Mouse (Mus musculus) regulatory T cell (primary cell): ENCODE measurements around the gene Arap1.

Experiments
- in situ Hi-C: fragments of 300-600 bp; cut with MboI, MseI; formaldehyde crosslinking; loops from one replicate; pipeline ENCODE4 v1.15.1; 2025; ENCODE audit warnings: high pct_unique_total_duplicates

Arap1 gene

GRCm38 (mm10) chr7:101327263-101327662 lies 20.6 kb upstream of the Arap1 start:
- in situ Hi-C loops = no loop called here

GRCm38 (mm10) chr7:101327786-101328185 lies 20.1 kb upstream of the Arap1 start:
- in situ Hi-C loops = no loop called here

- in situ Hi-C loops = no loop called here
These were observed 19.2 kb upstream of the Arap1 start for GRCm38 (mm10) chr7:101328621-101329158.

- in situ Hi-C loops = no loop called here
These were observed 18.3 kb upstream of the Arap1 start for GRCm38 (mm10) chr7:101329606-101330005.

- in situ Hi-C loops = no loop called here
These were observed 17.6 kb upstream of the Arap1 start for GRCm38 (mm10) chr7:101330074-101330840.

GRCm38 (mm10) chr7:101330841-101331173 lies 17.1 kb upstream of the Arap1 start:
- in situ Hi-C loops = no loop called here

GRCm38 (mm10) chr7:101332045-101332831 lies 15.6 kb upstream of the Arap1 start:
- in situ Hi-C loops = no loop called here

GRCm38 (mm10) chr7:101335228-101335627 lies 12.6 kb upstream of the Arap1 start:
- in situ Hi-C loops = no loop called here

- in situ Hi-C loops = no loop called here
These were observed 11.2 kb upstream of the Arap1 start for GRCm38 (mm10) chr7:101336686-101337085.

- in situ Hi-C loops = no loop called here
These were observed 10.5 kb upstream of the Arap1 start for GRCm38 (mm10) chr7:101337401-101337800.

- in situ Hi-C loops = no loop called here
These were observed 6.5 kb upstream of the Arap1 start for GRCm38 (mm10) chr7:101341405-101341804.

GRCm38 (mm10) chr7:101343135-101343534 lies 4.7 kb upstream of the Arap1 start:
- in situ Hi-C loops = no loop called here

GRCm38 (mm10) chr7:101344892-101345291 lies 3.0 kb upstream of the Arap1 start:
- in situ Hi-C loops = no loop called here

GRCm38 (mm10) chr7:101346991-101347390 lies 876 bp upstream of the Arap1 start:
- in situ Hi-C loops = no loop called here

GRCm38 (mm10) chr7:101348312-101348711 lies 445 bp downstream of the Arap1 start:
- in situ Hi-C loops = no loop called here

- in situ Hi-C loops = no loop called here
These were observed 2.0 kb downstream of the Arap1 start for GRCm38 (mm10) chr7:101349861-101350260.

- in situ Hi-C loops = no loop called here
These were observed 4.5 kb downstream of the Arap1 start for GRCm38 (mm10) chr7:101352404-101352803.

GRCm38 (mm10) chr7:101354423-101354822 lies 6.6 kb downstream of the Arap1 start:
- in situ Hi-C loops = no loop called here

GRCm38 (mm10) chr7:101355551-101356100 lies 7.8 kb downstream of the Arap1 start:
- in situ Hi-C loops = no loop called here

GRCm38 (mm10) chr7:101356868-101357267 lies 9.0 kb downstream of the Arap1 start:
- in situ Hi-C loops = no loop called here

GRCm38 (mm10) chr7:101360406-101360805 lies 12.5 kb downstream of the Arap1 start:
- in situ Hi-C loops = no loop called here

- in situ Hi-C loops = no loop called here
These were observed 13.2 kb downstream of the Arap1 start for GRCm38 (mm10) chr7:101361021-101361420.
